Mouse (Mus musculus) thymus, adult 2 months (tissue): Measurements from ENCODE around the gene Eapp.

Experiments used
- CTCF ChIP-seq: fragments of 200-500 bp; IDR thresholded peaks from 2 replicates; pipeline ENCODE4 v1.5.1; 2012; ENCODE audit warnings: mild to moderate bottlenecking, control low read depth, low read length, moderate library complexity, borderline replicate concordance; ENCODE audit not compliant: control insufficient read depth, poor library complexity, insufficient read depth; ENCODE audit errors: extremely low read depth
- POLR2A ChIP-seq: fragments of 200-500 bp; IDR thresholded peaks from 2 replicates; pipeline ENCODE4 v1.6.1; 2012; ENCODE audit warnings: mild to moderate bottlenecking, low read length, control low read depth, moderate library complexity; ENCODE audit not compliant: control insufficient read depth, poor library complexity, insufficient read depth; ENCODE audit errors: extremely low read depth

DNA sequence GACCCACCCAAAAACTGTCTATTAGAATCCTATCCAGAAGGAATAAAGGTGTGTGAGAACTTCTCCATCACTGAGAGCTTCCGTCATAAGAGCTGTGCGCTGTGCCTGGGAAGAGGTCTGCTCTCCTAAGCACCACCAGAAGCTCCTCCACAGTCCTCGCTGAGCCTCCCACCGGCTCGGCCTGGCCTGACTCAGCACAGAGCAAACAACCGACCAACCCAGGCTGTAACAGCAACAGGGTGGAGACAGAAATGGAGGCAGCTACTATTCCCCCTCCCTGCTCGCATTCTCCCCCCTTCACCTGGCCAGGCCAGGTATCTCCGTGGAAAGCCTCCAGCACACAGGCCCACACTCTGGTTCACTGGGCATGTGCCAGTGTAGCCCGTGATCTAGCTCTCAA is 19.0 kb downstream of the Eapp start:
- TF ChIP-seq CTCF = no peak
- TF ChIP-seq POLR2A = no peak
